Mouse (Mus musculus) heart, adult 8-10 months (tissue): Measurements from ENCODE around the gene Zmiz1. TPM values are rescaled to one million over a fixed set of nuclear protein-coding genes. Genes with fewer than 3 reads are reported as not detected.
A peak's percentile ranks its signal among the peaks of the same experiment; 100 is the strongest.

Experiments
- DNase-seq: peaks from one replicate; pipeline ENCODE4 v3.0.0; 2022; ENCODE audit warnings: low spot score
- total RNA-seq, 4 experiments: library from RNA; stranded (reverse); gene quantifications; 2 replicates each; pipeline ENCODE4 v1.2.4; 2022

The Zmiz1 gene
- total RNA-seq, 4 experiments from 2014 or later, result 34.7 to 44.1 (median 40.4) TPM

GRCm38 (mm10) chr14:25639120-25639758 lies 180.3 kb downstream of the Zmiz1 start:
- no peak for DNase-seq

GRCm38 (mm10) chr14:25639979-25640378 lies 181.0 kb downstream of the Zmiz1 start:
- no peak for DNase-seq

GRCm38 (mm10) chr14:25640421-25641056 lies 181.6 kb downstream of the Zmiz1 start:
- no peak for DNase-seq

GRCm38 (mm10) chr14:25641067-25641466 lies 182.1 kb downstream of the Zmiz1 start:
- DNase-seq, result no peak

GRCm38 (mm10) chr14:25645717-25646116 lies 186.7 kb downstream of the Zmiz1 start:
- DNase-seq, result no peak

- peak; percentile 79 for DNase-seq
These were observed 187.2 kb downstream of the Zmiz1 start for GRCm38 (mm10) chr14:25646161-25646621.

- DNase-seq, result no peak
These were observed 192.1 kb downstream of the Zmiz1 start for GRCm38 (mm10) chr14:25651131-25651530.

GRCm38 (mm10) chr14:25651905-25652304 lies 192.9 kb downstream of the Zmiz1 start:
- no peak for DNase-seq

GRCm38 (mm10) chr14:25654401-25655197 lies 195.6 kb downstream of the Zmiz1 start:
- no peak for DNase-seq

GRCm38 (mm10) chr14:25660661-25661060 lies 201.7 kb downstream of the Zmiz1 start:
- DNase-seq, result no peak

- DNase-seq, result no peak
These were observed 202.4 kb downstream of the Zmiz1 start for GRCm38 (mm10) chr14:25661185-25661920.

GRCm38 (mm10) chr14:25663649-25664309 lies 204.8 kb downstream of the Zmiz1 start:
- DNase-seq, result no peak

GRCm38 (mm10) chr14:25664310-25664695 lies 205.3 kb downstream of the Zmiz1 start:
- no peak for DNase-seq

GRCm38 (mm10) chr14:25665314-25665970 lies 206.5 kb downstream of the Zmiz1 start:
- DNase-seq, result no peak

- DNase-seq, result peak; percentile 56
These were observed 207.8 kb downstream of the Zmiz1 start for GRCm38 (mm10) chr14:25666668-25667376.

GRCm38 (mm10) chr14:25667587-25667986 lies 208.6 kb downstream of the Zmiz1 start:
- DNase-seq, result no peak

- DNase-seq, result no peak
These were observed 220.6 kb downstream of the Zmiz1 start for GRCm38 (mm10) chr14:25679625-25680024.

GRCm38 (mm10) chr14:25682020-25682419 lies 223.0 kb downstream of the Zmiz1 start:
- no peak for DNase-seq

- DNase-seq, result no peak
These were observed 227.4 kb downstream of the Zmiz1 start for GRCm38 (mm10) chr14:25686216-25686945.
